Mouse (Mus musculus) C2C12 (cell line): Measurements from ENCODE around the gene Prnp.

Experiments
- CEBPB ChIP-seq: IDR thresholded peaks from one replicate; pipeline ENCODE4 v1.6.1; 2011; ENCODE audit warnings: low read depth, mild to moderate bottlenecking, control low read depth, moderate library complexity
- CTCF ChIP-seq: IDR thresholded peaks from one replicate; pipeline ENCODE4 v1.5.1; 2011; ENCODE audit not compliant: control insufficient read depth, insufficient read depth, insufficient read length
- MAX ChIP-seq: IDR thresholded peaks from one replicate; pipeline ENCODE4 v1.6.1; 2011; ENCODE audit warnings: mild to moderate bottlenecking, control low read depth
- MYOD1 ChIP-seq: IDR thresholded peaks from one replicate; pipeline ENCODE4 v1.6.1; 2011; ENCODE audit warnings: low read depth; ENCODE audit not compliant: control insufficient read depth, insufficient read length
- MYOG ChIP-seq: IDR thresholded peaks from one replicate; pipeline ENCODE4 v1.6.1; 2011; ENCODE audit not compliant: control insufficient read depth, insufficient read length; ENCODE audit errors: extremely low read depth
- USF1 ChIP-seq: IDR thresholded peaks from one replicate; pipeline ENCODE4 v1.6.1; 2011; ENCODE audit warnings: low read depth, mild to moderate bottlenecking, control low read depth, moderate library complexity

DNA sequence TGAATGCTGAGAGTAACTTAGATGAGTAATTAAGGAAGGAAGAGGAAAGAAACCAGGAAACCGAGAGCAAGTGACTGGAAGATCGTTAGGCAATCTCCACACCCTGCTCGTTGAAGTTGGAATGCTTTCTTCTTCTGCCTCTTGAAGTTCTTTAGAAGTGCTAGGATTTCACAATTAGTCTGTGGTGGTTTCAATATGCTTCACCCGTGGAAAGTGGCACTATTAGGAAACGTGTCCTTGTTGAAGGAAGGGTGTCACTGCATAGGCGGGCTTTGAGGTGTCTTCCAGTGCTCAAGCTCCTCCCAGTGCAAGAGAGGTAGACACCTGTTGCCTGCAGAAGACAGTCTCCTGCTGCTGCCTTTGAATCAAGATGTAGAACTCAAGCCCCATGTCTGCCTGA is 4.0 kb upstream of the Prnp start:
- TF ChIP-seq CTCF: no peak
- no peak for TF ChIP-seq USF1
- no peak for TF ChIP-seq MYOD1
- TF ChIP-seq MAX: no peak
- TF ChIP-seq CEBPB: no peak
- no peak for TF ChIP-seq MYOG
